Mouse (Mus musculus): ENCODE data around the gene Mpp3. TPM values are rescaled to one million over a fixed set of nuclear protein-coding genes. Genes with fewer than 3 reads are reported as not detected.

The Mpp3 gene
- polyA plus RNA-seq, 1 experiment from 2014 or later, result 62.9 TPM

DNA sequence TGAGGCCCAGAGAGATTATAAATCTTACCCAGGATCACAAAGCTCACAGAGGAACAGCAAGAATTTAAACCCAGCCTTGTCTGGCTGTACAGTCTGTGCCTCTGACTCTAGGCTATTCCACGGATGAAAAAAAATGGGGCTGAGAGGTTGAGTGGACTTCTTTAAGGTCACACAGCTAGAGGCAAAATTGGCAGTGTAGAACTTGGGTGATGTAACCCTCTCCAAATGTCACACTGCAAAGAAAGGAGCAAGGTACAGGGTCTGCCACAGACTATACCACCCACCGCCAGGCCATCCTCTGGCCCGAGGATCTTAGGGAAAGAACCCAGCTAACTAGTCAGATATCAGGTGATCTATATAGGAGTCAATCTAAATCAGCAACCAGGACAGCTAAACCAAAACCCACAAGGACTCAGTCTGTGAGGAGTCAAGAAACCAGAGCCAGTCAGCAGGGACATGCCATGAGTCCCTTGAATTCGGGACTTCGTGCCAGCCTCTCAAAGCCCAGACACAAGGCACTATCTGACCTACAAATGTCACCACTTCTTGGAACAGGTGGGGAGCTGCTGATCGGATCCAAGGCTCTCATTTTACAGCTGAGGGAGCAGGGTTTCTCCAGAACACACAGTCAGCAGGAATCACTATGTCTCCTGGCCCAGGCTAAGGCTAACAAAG is 4.0 kb downstream of the Mpp3 start:
- H3K27me3 ChIP-seq (replicated peaks), result no peaks in the 10 kb centered on the region
- H3K36me3 ChIP-seq (replicated peaks), result peaks cover 4% of the 10 kb centered on the region; the same call in 1 of the 2 replicates
- peaks cover 31% of the 10 kb centered on the region for H3K4me1 ChIP-seq
- no peak overlapping the region for H3K9ac ChIP-seq
- H3K4me2 ChIP-seq, result peak overlapping the region; percentile 65; the same call in 1 of the 2 replicates
- no peak overlapping the region for H3K27ac ChIP-seq
- H3K9me3 ChIP-seq, result no peaks in the 10 kb centered on the region
- no peak overlapping the region for H3K4me3 ChIP-seq
- WGBS, result 80% methylated on average over 6 of the region's 6 CpGs
- no peak for ATAC-seq (replicated peaks)

DNA sequence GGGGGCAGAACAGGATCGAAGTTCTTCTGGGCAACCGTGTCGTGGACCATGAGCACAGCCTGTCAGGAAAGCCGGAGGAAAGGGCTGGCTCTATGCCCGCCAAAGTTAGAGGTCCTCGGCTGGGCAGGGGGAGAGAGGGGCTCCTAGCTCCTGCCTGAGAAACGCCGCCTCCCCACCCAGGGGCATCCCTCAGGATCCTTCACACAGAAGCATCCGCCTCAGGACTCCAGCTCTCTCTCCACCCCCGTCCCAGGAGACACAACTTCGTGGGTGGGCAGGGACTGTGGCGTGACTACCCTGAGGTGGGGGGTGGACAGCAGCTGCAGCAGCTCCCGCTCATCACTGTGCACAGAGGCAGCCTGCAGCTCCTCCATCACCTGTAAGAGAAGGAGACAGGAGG is 4.9 kb downstream of the Mpp3 start:
- Histone ChIP-seq H3K4me1 (peaks cover 31% of the 10 kb centered on the region), H3K9ac (no peak overlapping the region), H3K4me3 (no peak overlapping the region), H3K9me3 (no peaks in the 10 kb centered on the region), H3K27me3 (replicated peaks) (no peaks in the 10 kb centered on the region), H3K27ac (no peak overlapping the region), H3K4me2 (no peak overlapping the region), H3K36me3 (replicated peaks) (peaks cover 7% of the 10 kb centered on the region; the same call in 1 of the 2 replicates)
- WGBS, result 81% methylated on average over 13 of the region's 13 CpGs
- no peak for ATAC-seq (replicated peaks)

- H3K36me3 ChIP-seq (replicated peaks), result peaks cover 13% of the 10 kb centered on the region; the same call in 1 of the 2 replicates
- WGBS, result 81% methylated on average over 5 of the region's 5 CpGs
- H3K27ac ChIP-seq, result no peak overlapping the region
- no peak overlapping the region for H3K4me3 ChIP-seq
- ATAC-seq (replicated peaks), result no peak
- no peak overlapping the region for H3K9ac ChIP-seq
- no peak overlapping the region for H3K4me2 ChIP-seq
- peaks cover 19% of the 10 kb centered on the region for H3K4me1 ChIP-seq
- H3K9me3 ChIP-seq, result no peaks in the 10 kb centered on the region
- no peaks in the 10 kb centered on the region for H3K27me3 ChIP-seq (replicated peaks)
Measured at GRCm38 (mm10) chr11:102021196-102021595, 7.1 kb downstream of the Mpp3 start.

- no peak for ATAC-seq (replicated peaks)
- Histone ChIP-seq H3K9ac (no peak overlapping the region), H3K4me2 (no peak overlapping the region), H3K27ac (no peak overlapping the region), H3K36me3 (replicated peaks) (peaks cover 13% of the 10 kb centered on the region; the same call in 1 of the 2 replicates), H3K27me3 (replicated peaks) (no peaks in the 10 kb centered on the region), H3K4me1 (peaks cover 11% of the 10 kb centered on the region), H3K9me3 (no peaks in the 10 kb centered on the region), H3K4me3 (no peak overlapping the region)
- WGBS, result 56% methylated on average over 9 of the region's 9 CpGs
Measured at GRCm38 (mm10) chr11:102019736-102020135, 8.5 kb downstream of the Mpp3 start.

DNA sequence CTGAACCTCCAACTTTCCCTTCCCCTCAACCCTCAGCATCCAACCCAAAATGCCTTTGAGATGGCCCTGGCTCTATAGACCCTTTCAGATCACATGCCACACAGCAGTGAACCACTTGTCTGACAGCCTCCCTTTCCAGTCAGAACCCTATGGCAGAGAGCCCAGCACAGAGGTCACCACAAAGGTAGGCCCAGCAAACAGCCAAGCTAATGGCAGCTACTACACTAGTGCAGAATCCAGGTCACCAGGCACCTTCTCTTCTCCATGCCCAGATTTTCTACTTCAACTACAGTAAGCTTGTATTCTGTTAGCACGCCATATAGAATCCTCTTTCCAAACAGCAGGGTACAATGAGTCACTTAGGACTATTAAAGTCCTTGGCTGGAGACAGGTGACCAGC is 12.1 kb downstream of the Mpp3 start:
- no peak overlapping the region for H3K9ac ChIP-seq
- H3K36me3 ChIP-seq (replicated peaks), result peaks cover 20% of the 10 kb centered on the region; the same call in 1 of the 2 replicates
- 97% methylated on average over 1 of the region's 1 CpGs for WGBS
- no peak for ATAC-seq (replicated peaks)
- H3K4me2 ChIP-seq, result no peak overlapping the region
- 0 out of 2 replicates have a peak, but pooled peaks cover 5% of the 10 kb centered on the region for H3K4me1 ChIP-seq
- H3K27me3 ChIP-seq (replicated peaks), result no peaks in the 10 kb centered on the region
- H3K4me3 ChIP-seq, result no peak overlapping the region
- no peak overlapping the region for H3K27ac ChIP-seq
- H3K9me3 ChIP-seq, result no peaks in the 10 kb centered on the region

- ATAC-seq (replicated peaks), result no peak
- 51% methylated on average over 6 of the region's 6 CpGs for WGBS
- Histone ChIP-seq H3K4me1 (peaks cover 5% of the 10 kb centered on the region; the same call in 1 of the 2 replicates), H3K36me3 (replicated peaks) (peaks cover 25% of the 10 kb centered on the region; the same call in 1 of the 2 replicates), H3K4me2 (no peak overlapping the region), H3K9ac (no peak overlapping the region), H3K9me3 (no peaks in the 10 kb centered on the region), H3K4me3 (no peak overlapping the region), H3K27me3 (replicated peaks) (no peaks in the 10 kb centered on the region), H3K27ac (0 out of 2 replicates have a peak overlapping the region, but pooled peaks have one; percentile 8)
Measured at GRCm38 (mm10) chr11:102015472-102015871, 12.8 kb downstream of the Mpp3 start.

DNA sequence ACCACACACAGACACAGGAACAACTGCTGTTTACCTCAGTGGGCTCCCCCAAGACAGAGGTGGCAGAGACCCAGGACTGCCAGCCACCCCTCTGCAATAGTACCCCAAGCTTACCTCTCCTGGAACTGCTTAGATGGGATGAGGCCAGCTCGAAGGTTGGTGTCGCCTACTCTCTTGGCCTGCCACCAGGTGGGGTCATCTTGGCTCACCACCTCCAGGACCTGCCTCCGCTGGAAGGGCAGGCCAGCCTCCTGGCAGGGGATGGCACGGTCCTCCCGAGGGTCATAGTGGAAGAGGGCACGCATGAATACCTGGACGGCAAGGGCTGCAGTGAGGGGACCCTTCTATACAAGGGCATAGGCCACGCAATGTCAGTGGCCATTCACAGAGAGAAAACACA is 15.1 kb downstream of the Mpp3 start:
- H3K36me3 ChIP-seq (replicated peaks), result peaks cover 31% of the 10 kb centered on the region
- 86% methylated on average over 8 of the region's 8 CpGs for WGBS

GRCm38 (mm10) chr11:102011510-102011909 is 16.8 kb downstream of the Mpp3 start:
- ATAC-seq (replicated peaks), result no peak
- Histone ChIP-seq H3K9me3 (no peaks in the 10 kb centered on the region), H3K4me3 (no peak overlapping the region), H3K4me2 (no peak overlapping the region), H3K36me3 (replicated peaks) (peaks cover 36% of the 10 kb centered on the region), H3K27me3 (replicated peaks) (no peaks in the 10 kb centered on the region), H3K4me1 (peaks cover 5% of the 10 kb centered on the region; the same call in 1 of the 2 replicates), H3K27ac (no peak overlapping the region), H3K9ac (no peak overlapping the region)
- 69% methylated on average over 8 of the region's 8 CpGs for WGBS

More for the DNA sequence above, 15.1 kb downstream of the Mpp3 start:
- Histone ChIP-seq H3K9me3 (no peaks in the 10 kb centered on the region), H3K27ac (no peak overlapping the region), H3K27me3 (replicated peaks) (no peaks in the 10 kb centered on the region), H3K4me1 (peaks cover 5% of the 10 kb centered on the region; the same call in 1 of the 2 replicates), H3K4me3 (no peak overlapping the region), H3K4me2 (no peak overlapping the region), H3K9ac (no peak overlapping the region)
- no peak for ATAC-seq (replicated peaks)

DNA sequence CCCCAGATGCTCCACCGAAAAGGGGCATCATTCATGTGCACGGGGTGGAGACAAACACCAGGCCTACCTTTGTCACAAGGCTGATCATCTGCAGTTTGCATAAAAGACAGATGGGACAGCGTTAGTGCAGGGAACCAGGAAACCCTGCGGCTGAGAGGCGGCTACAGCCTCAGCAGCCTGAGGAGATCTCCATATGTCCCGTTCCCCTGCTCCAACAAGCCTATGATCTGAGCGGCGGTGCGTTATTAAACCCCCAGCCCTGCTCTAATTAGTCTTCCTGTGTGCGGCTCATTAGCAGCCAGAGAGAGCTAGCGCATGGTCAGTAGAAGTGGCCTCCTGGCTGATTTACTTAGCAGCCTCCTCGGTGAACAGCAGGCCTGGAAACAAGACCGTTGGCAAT is 18.1 kb downstream of the Mpp3 start:
- Histone ChIP-seq H3K4me1 (peaks cover under 1% of the 10 kb centered on the region; the same call in 1 of the 2 replicates), H3K9ac (no peak overlapping the region), H3K27ac (peak overlapping the region; percentile 53), H3K4me3 (no peak overlapping the region), H3K9me3 (no peaks in the 10 kb centered on the region), H3K27me3 (replicated peaks) (no peaks in the 10 kb centered on the region), H3K4me2 (no peak overlapping the region), H3K36me3 (replicated peaks) (peaks cover 36% of the 10 kb centered on the region)
- WGBS, result 38% methylated on average over 13 of the region's 13 CpGs
- ATAC-seq (replicated peaks), result peak; percentile 48; the same call in 1 of the 2 replicates

DNA sequence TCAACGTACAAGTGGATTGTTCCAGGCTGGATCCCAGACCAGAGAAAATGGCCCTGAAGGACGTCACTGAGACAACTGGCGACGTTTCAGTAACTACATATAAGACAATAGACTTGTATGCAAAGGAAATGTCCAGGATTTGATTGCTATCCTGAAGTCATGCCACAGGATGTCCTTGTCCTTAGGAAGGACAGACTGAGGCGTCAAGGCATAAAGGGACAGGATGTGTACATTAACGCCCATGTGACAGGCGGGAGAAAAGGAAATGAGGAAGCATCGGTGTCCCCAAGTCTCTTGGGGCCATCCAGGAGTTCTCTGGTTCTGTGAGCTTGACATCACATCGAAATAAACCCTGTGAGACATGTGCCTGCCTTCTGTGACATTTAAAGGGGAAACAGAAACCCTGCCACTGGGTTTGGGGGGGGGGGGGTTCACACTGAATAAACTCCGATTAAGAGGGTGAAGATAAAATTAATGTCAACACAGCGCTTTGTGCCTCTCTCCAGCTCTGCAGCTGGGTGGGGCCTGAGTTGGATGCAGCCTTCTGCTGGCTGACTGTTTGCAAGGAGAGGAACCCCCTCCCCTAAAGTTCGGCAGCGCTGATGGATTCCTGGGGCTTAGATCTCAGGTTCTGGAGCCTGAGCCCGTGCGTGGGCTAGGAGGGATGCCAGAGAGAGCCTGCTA is 19.2 kb downstream of the Mpp3 start:
- Histone ChIP-seq H3K4me1 (no peaks in the 10 kb centered on the region; the same call in 1 of the 2 replicates), H3K9ac (no peak overlapping the region), H3K9me3 (no peaks in the 10 kb centered on the region), H3K27ac (no peak overlapping the region), H3K36me3 (replicated peaks) (peaks cover 34% of the 10 kb centered on the region), H3K4me3 (no peak overlapping the region), H3K27me3 (replicated peaks) (no peaks in the 10 kb centered on the region), H3K4me2 (no peak overlapping the region)
- WGBS, result 84% methylated on average over 15 of the region's 15 CpGs
- ATAC-seq (replicated peaks), result no peak

- 98% methylated on average over 8 of the region's 8 CpGs for WGBS
- no peak for ATAC-seq (replicated peaks)
- Histone ChIP-seq H3K4me2 (no peak overlapping the region), H3K9ac (no peak overlapping the region), H3K27ac (no peak overlapping the region), H3K27me3 (replicated peaks) (no peaks in the 10 kb centered on the region), H3K4me3 (no peak overlapping the region), H3K9me3 (no peaks in the 10 kb centered on the region), H3K36me3 (replicated peaks) (peaks cover 34% of the 10 kb centered on the region), H3K4me1 (no peaks in the 10 kb centered on the region; the same call in 1 of the 2 replicates)
Measured at GRCm38 (mm10) chr11:102008372-102008771, 19.9 kb downstream of the Mpp3 start.

- Histone ChIP-seq H3K4me1 (no peaks in the 10 kb centered on the region; the same call in 1 of the 2 replicates), H3K4me3 (no peak overlapping the region), H3K9ac (no peak overlapping the region), H3K27ac (no peak overlapping the region), H3K9me3 (no peaks in the 10 kb centered on the region), H3K4me2 (no peak overlapping the region), H3K36me3 (replicated peaks) (peaks cover 30% of the 10 kb centered on the region), H3K27me3 (replicated peaks) (no peaks in the 10 kb centered on the region)
- WGBS, result 61% methylated on average over 5 of the region's 5 CpGs
- ATAC-seq (replicated peaks), result no peak
Measured at GRCm38 (mm10) chr11:102006688-102007087, 21.6 kb downstream of the Mpp3 start.

All from midbrain, embryonic 15.5 days (tissue).